Mouse (Mus musculus) embryonic facial prominence, embryonic 14.5 days (tissue): ENCODE data around the gene Tnip1. TPM values are rescaled to one million over a fixed set of nuclear protein-coding genes. Genes with fewer than 3 reads are reported as not detected.
"Not testable (repeated sequence)": the region's sequence is repeated elsewhere in the genome, so short reads cannot be mapped to it uniquely, and the experiment has no call there.

Experiments
- ATAC-seq: fragments of 200-750 bp; cut with Nextera tagmentation; 2 replicates; pipeline ENCODE4 v1.8.0; 2017; ENCODE audit warnings: low read depth, moderate number of reproducible peaks, moderate TSS enrichment
- DNase-seq: peaks from one replicate; pipeline ENCODE4 v3.0.0-alpha.2; 2015; ENCODE audit warnings: low spot score
- H3K27ac ChIP-seq: fragments of 300-500 bp; sonication (generic); replicated peaks from 2 replicates; pipeline ENCODE4 v1.5.1; 2014; ENCODE audit warnings: low read depth, mild to moderate bottlenecking, low read length, moderate library complexity
- H3K27me3 ChIP-seq: fragments of 300-500 bp; sonication (generic); replicated peaks from 2 replicates; pipeline ENCODE4 v1.6.1; 2014; ENCODE audit warnings: low read length; ENCODE audit not compliant: control insufficient read depth, insufficient read depth
- H3K36me3 ChIP-seq: fragments of 300-500 bp; sonication (generic); 2 replicates; pipeline ENCODE4 v1.6.1; 2014; ENCODE audit warnings: low read length, mixed read lengths; ENCODE audit not compliant: control insufficient read depth, insufficient read depth
- H3K4me1 ChIP-seq: fragments of 300-500 bp; sonication (generic); 2 replicates; pipeline ENCODE4 v1.6.1; 2014; ENCODE audit warnings: antibody characterized with exemption, low read length; ENCODE audit not compliant: control insufficient read depth, insufficient read depth
- H3K4me2 ChIP-seq: fragments of 300-500 bp; sonication (generic); 2 replicates; pipeline ENCODE4 v1.6.1; 2014; ENCODE audit warnings: low read depth, mild to moderate bottlenecking, low read length, moderate library complexity, mixed read lengths
- H3K4me3 ChIP-seq: fragments of 300-500 bp; sonication (generic); 2 replicates; pipeline ENCODE4 v1.5.1; 2014; ENCODE audit warnings: low read depth, mild to moderate bottlenecking, low read length
- H3K9ac ChIP-seq: fragments of 300-500 bp; sonication (generic); 2 replicates; pipeline ENCODE4 v1.6.1; 2014; ENCODE audit warnings: low read depth, mild to moderate bottlenecking, low read length, moderate library complexity, mixed read lengths
- H3K9me3 ChIP-seq: fragments of 300-500 bp; sonication (generic); 2 replicates; pipeline ENCODE4 v1.6.1; 2016; ENCODE audit warnings: low read length; ENCODE audit not compliant: control insufficient read depth
- WGBS: fragments of 180-500 bp; shearing (Covaris S2); extraction: QIAGEN DNeasy Blood & Tissue Kit; methylation state at CpG from one replicate; pipeline ENCODE4 v1.1.7; 2014; 5-methylcytosine and 5-hydroxymethylcytosine counted together
- polyA plus RNA-seq: library from polyadenylated mRNA; unstranded; fragments of >200 nt; fragmentation: Nextera tagmentation; extraction: Ambion mirVana; gene quantifications from 2 replicates; pipeline ENCODE4 v1.2.1, GENCODE M21; 2014

Tnip1 gene
- polyA plus RNA-seq, 1 experiment from 2014 or later: 21.0 TPM

DNA sequence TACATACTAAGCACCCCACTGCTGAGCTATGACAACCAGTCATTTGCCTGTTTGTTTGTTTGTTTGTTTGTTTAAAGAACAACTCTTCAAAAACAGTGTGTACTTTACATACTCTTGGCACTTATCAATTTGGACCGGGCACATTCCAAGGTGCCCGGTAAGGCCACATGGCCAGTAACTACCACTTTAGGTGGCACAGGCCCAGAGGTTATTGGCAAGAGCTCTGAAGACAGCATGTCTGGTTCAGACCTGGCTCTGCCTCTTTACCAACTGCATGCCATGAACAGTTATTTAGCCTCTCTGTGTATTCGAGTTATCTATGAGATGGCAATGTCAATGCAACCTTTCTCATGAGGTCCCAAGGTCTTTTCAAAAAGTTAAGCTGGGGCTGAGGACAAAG is 66.1 kb downstream of the Tnip1 start:
- not testable (repeated sequence) for H3K27ac ChIP-seq, H3K4me3 ChIP-seq, H3K9me3 ChIP-seq, H3K4me1 ChIP-seq, H3K36me3 ChIP-seq, H3K9ac ChIP-seq, DNase-seq, ATAC-seq, H3K4me2 ChIP-seq, H3K27me3 ChIP-seq
- WGBS: 85% methylated on average over 3 of the region's 3 CpGs

DNA sequence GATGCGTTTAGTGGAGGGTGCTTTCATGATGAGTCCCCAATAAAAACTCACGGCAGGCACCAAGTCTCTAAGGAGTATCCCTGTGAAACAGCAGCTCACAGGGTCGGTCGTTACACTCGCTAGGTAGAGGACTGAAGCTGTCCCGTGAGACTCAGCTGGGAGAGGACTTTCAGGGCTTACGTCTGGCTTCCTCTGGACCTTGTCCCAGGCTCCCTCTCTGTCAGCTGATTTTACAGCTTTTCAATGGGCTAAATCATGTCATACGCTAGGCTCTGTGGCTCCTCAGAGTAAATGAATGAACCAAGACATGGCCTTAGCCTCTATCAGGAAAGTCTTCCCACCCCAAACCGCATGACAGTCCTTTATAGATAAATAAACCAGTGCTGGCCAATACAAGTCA is 68.1 kb downstream of the Tnip1 start:
- Histone ChIP-seq H3K27ac (no peak overlapping the region), H3K27me3 (no peaks in the 10 kb centered on the region), H3K9ac (no peak overlapping the region), H3K4me2 (no peak overlapping the region), H3K4me3 (no peak overlapping the region), H3K4me1 (no peaks in the 10 kb centered on the region), H3K36me3 (no peaks in the 10 kb centered on the region), H3K9me3 (no peaks in the 10 kb centered on the region)
- no peak for DNase-seq
- WGBS: 62% methylated on average over 9 of the region's 9 CpGs
- no peak for ATAC-seq

DNA sequence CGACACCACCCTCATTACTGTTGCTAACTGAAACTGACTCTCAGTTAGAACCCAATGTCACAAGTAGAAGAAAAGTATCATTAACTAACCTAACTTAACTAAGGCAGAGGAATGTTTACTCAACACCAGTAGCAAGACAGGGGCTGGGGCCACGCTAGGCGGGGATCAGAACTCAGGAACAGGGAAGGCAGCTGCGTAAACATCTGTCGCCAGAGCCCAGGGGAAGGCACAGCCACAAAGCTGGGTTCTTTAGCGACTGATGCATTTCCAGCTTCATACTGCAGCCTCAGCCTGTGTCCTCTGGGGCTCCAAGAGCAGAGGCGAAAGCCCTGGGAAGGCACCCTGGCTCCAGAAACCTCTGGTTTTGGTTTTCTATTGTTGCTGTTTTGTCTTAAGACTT is 70.6 kb downstream of the Tnip1 start:
- ATAC-seq: no peak
- no peak for DNase-seq

DNA sequence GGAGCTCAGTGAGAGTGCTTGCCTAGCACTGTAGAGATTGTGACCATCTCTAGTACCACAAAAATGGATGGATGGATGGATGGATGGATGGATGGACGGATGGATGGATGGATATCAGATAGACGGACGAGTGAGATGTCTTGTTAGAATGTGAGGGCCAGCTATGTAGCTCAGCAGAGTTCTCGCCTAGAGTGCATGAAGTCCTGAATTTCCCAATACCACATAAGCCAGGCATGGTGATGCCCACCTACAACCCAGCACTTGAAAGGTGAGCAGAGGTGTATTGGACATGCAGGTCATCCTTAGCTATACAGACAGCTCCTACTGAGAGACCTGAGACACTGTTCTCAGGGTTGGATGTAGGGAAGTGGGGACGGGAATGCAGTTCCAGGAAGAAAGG is 71.4 kb downstream of the Tnip1 start:
- no peak for ATAC-seq
- no peaks in the 10 kb centered on the region for H3K36me3 ChIP-seq
- H3K4me1 ChIP-seq: no peaks in the 10 kb centered on the region
- no peak overlapping the region for H3K9ac ChIP-seq
- no peak overlapping the region for H3K4me2 ChIP-seq
- DNase-seq: no peak
- H3K9me3 ChIP-seq: no peaks in the 10 kb centered on the region
- no peaks in the 10 kb centered on the region for H3K27me3 ChIP-seq
- WGBS: 84% methylated on average over 5 of the region's 5 CpGs
- H3K4me3 ChIP-seq: no peak overlapping the region
- H3K27ac ChIP-seq: no peak overlapping the region

More for the DNA sequence above, 70.6 kb downstream of the Tnip1 start:
- no peaks in the 10 kb centered on the region for H3K27me3 ChIP-seq
- no peak overlapping the region for H3K27ac ChIP-seq
- H3K4me1 ChIP-seq: no peaks in the 10 kb centered on the region
- H3K4me2 ChIP-seq: no peak overlapping the region
- 0 out of 2 replicates have a peak overlapping the region, but pooled peaks have one; percentile 15 for H3K9ac ChIP-seq
- no peaks in the 10 kb centered on the region for H3K36me3 ChIP-seq
- H3K9me3 ChIP-seq: no peaks in the 10 kb centered on the region
- WGBS: 37% methylated on average over 7 of the region's 7 CpGs
- no peak overlapping the region for H3K4me3 ChIP-seq

DNA sequence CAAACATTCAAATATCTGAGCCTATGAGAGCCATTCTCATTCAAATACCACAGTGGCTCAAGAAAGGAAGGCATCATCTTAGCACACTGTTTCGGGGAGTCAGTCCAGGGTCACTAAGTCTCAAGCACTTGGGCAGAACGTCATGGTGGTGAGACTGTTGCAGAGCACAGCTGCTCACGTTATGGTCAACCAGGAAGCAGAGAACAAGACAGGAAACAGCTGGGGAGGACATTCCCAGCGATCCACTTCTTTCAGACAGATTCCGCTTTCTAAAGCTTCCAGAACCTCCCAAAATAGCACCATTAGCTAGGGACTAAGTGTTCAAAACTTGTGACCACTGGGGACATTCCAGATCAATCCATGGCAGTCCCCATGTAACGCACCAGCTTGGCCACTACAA is 74.8 kb downstream of the Tnip1 start:
- Histone ChIP-seq H3K9me3 (no peaks in the 10 kb centered on the region), H3K4me3 (no peak overlapping the region), H3K9ac (no peak overlapping the region), H3K4me1 (peaks cover 2% of the 10 kb centered on the region), H3K4me2 (no peak overlapping the region), H3K27me3 (no peaks in the 10 kb centered on the region), H3K27ac (no peak overlapping the region), H3K36me3 (no peaks in the 10 kb centered on the region)
- WGBS: 76% methylated on average over 6 of the region's 6 CpGs
- ATAC-seq (no peak), DNase-seq (no peak)

DNA sequence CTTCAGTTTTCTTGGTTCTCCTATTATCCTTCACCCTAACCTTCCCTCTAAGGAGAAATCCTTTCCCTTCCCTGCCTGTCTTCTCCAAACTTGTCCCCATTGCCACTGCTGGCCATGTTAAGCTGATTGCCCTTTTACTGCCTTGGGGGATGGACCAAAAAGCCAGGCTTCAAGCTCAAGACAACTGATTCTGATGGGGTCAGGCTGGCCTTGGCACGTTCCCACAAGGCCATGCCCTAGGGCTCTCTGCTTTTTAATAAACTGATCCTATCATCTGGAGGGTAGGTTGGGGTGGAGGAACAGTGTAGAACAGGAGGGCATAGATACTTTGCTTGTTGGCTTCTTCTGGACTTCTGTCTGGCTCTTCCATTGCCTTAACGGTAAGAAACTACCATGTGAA is 77.3 kb downstream of the Tnip1 start:
- Histone ChIP-seq H3K4me1 (peaks cover 6% of the 10 kb centered on the region), H3K9me3 (no peaks in the 10 kb centered on the region), H3K9ac (no peak overlapping the region), H3K4me2 (no peak overlapping the region), H3K27ac (no peak overlapping the region), H3K4me3 (no peak overlapping the region), H3K27me3 (no peaks in the 10 kb centered on the region), H3K36me3 (no peaks in the 10 kb centered on the region)
- DNase-seq (no peak), ATAC-seq (no peak)
- 87% methylated on average over 2 of the region's 2 CpGs for WGBS

DNA sequence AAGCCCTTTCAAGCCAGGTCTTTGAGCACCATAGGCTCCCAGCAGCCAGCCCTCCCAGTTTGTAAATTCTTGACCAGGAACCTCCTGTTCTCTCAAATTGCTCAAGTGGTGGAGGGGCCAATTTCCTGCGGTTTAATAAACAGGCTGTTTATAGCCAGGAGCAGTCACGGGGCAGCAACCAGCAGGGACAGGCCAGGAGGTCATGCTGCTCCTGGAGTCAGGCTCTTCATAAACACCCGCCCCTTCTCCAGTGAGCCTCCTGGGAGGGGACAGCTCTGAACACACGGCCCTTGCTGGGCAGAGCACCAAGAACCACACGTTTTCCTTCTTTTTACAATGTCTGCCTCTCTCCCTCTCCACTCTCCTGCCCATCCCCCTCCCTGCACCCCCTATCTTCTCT is 77.8 kb downstream of the Tnip1 start:
- peaks cover 6% of the 10 kb centered on the region for H3K4me1 ChIP-seq
- H3K27me3 ChIP-seq: no peaks in the 10 kb centered on the region
- no peaks in the 10 kb centered on the region for H3K9me3 ChIP-seq
- 8% methylated on average over 5 of the region's 5 CpGs for WGBS
- no peak overlapping the region for H3K4me2 ChIP-seq
- ATAC-seq: no peak
- H3K9ac ChIP-seq: no peak overlapping the region
- H3K36me3 ChIP-seq: no peaks in the 10 kb centered on the region
- H3K4me3 ChIP-seq: no peak overlapping the region
- H3K27ac ChIP-seq: no peak overlapping the region
- DNase-seq: peak; percentile 46

DNA sequence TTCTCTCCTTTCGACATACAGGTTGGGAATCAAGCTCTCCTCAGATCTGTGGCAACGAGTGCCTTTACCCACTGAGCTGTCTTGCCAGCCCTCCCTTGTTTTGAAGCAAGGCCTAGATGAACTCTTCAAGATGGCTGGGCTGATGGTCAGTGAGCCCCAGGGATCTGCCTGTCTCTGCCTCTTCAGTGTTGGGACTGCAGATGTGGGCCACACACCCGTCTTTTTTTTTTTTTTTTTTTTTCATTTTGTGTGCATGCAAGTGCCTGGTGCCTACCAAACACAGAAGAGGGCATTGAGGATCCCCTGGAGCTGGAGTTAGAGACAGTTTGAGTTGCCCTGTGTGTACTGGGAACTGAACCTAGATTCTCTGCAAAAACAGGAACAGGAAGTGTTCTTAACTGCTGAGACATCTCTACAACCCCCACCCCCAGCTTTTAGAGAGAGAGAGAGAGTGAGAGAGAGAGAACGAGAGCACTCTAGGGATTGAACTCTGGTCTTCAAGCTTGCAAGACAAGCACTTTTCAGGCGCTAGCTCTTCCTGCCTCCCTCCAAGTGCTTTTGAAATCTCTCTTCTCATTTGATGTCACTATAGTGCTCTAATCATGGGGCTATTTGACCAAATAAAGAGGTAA is 78.4 kb downstream of the Tnip1 start:
- H3K4me3 ChIP-seq: no peak overlapping the region
- H3K9ac ChIP-seq: no peak overlapping the region
- DNase-seq: no peak
- H3K4me1 ChIP-seq: peaks cover 6% of the 10 kb centered on the region
- H3K36me3 ChIP-seq: no peaks in the 10 kb centered on the region
- no peak overlapping the region for H3K27ac ChIP-seq
- ATAC-seq: no peak
- H3K27me3 ChIP-seq: no peaks in the 10 kb centered on the region
- H3K4me2 ChIP-seq: no peak overlapping the region
- 79% methylated on average over 5 of the region's 5 CpGs for WGBS
- H3K9me3 ChIP-seq: no peaks in the 10 kb centered on the region

DNA sequence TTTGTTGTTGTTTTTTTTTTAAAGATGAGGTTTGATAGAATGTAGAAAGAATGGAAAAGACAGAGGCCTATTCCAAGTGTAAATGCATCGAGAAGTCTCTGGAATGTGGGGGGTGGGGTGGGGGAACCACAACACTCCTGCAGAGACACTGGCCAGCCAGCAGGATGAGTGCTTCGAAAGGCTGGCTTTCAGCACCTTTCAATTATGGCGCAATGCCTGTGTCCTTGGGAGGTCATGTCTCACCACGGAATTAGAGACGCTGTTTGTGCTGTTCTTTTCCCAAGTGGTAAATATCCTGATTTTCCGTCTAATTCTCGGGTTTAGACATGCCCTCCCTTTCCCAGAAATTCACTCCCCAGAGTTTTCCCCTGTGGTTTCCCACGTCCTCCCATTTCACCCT is 80.0 kb downstream of the Tnip1 start:
- peak; percentile 85 for DNase-seq
- H3K36me3 ChIP-seq: no peaks in the 10 kb centered on the region
- H3K4me3 ChIP-seq: no peak overlapping the region
- H3K4me1 ChIP-seq: peaks cover 6% of the 10 kb centered on the region
- H3K9me3 ChIP-seq: no peaks in the 10 kb centered on the region
- no peak overlapping the region for H3K9ac ChIP-seq
- no peak overlapping the region for H3K4me2 ChIP-seq
- no peak overlapping the region for H3K27ac ChIP-seq
- peak; percentile 69 for ATAC-seq
- 8% methylated on average over 8 of the region's 8 CpGs for WGBS
- no peaks in the 10 kb centered on the region for H3K27me3 ChIP-seq
